Mouse (Mus musculus): ENCODE results near the gene Iqub.

DNA sequence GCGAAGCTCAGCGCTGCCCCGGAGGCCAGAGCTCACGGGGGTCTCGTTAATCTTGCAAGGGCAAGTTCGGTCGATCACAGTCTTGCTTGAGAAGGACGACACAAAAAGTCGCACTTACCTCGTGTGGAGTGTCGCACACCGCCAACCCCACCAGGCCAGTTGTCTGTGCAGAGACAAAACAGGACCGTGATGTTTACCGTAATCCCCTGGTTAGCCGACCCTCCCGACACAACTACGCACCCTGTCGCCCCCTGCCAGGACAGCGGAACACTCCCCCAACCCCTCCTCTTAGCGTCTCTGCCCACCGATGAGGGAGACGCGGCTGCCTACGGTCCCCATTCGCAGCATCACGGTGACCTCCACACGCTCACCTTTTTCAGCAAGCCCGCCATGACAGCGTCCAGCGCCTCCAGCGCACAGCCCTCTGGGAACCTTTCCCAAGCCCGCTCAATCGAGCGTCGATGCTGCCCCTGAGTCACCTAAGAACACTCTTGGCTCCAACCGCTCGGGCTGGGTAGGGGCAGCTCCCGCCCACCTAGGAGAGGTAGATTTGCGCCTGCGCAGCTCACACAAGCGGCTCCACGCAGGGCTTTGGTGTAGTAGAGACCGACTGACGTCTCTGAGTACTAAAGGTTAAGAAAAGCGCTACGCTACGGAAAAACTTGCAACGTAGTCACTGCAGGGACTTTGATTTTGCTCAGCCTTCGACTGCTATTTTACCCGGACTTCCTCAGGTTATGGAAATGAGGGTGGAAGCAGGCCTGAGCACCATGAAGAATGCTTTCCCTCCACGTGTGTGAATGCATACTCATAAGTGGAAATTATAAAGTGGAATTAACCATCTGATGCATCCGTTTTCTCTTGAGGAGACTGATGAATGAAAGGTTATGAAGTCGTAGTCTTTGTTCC, 12.5 kb upstream of the Iqub start, which contains the start of gene Ndufa5:
- TF ChIP-seq CTCF (IDR thresholded peaks at IDR 0.05): no peak
- peak; percentile 85 for TF ChIP-seq EP300 (IDR thresholded peaks at IDR 0.05; ENCODE audit: insufficient read depth, low read depth, low read length)

All from heart, adult 2 months (tissue).